Mouse (Mus musculus) layer of hippocampus, postnatal 14 days (tissue): Measurements from ENCODE around the gene 9530068E07Rik. TPM values are rescaled to one million over a fixed set of nuclear protein-coding genes. Genes with fewer than 3 reads are reported as not detected.

Experiments used
- DNase-seq, 2 experiments: peaks; one replicate each; pipeline ENCODE4 v3.0.0; 2021 to 2022; ENCODE audit warnings: low spot score in 2 of 2, mixed read lengths in 1 of 2
- total RNA-seq, 2 experiments: library from RNA; stranded (reverse); gene quantifications; 2 replicates each; pipeline ENCODE4 v1.2.3; 2021

Gene 9530068E07Rik
- total RNA-seq, 2 experiments from 2014 or later = 82.2 to 82.4 TPM

- no peak for DNase-seq
Measured at GRCm38 (mm10) chr11:52420296-52421052, 24.2 kb downstream of the 9530068E07Rik start.

GRCm38 (mm10) chr11:52421053-52421778, 25.0 kb downstream of the 9530068E07Rik start:
- DNase-seq = peak; percentile 62 to 81

- no peak for DNase-seq
Measured at GRCm38 (mm10) chr11:52429440-52429839, 33.2 kb downstream of the 9530068E07Rik start.

GRCm38 (mm10) chr11:52431594-52431993, 35.4 kb downstream of the 9530068E07Rik start:
- DNase-seq = peak; percentile 21 to 54

GRCm38 (mm10) chr11:52432148-52432547, 35.9 kb downstream of the 9530068E07Rik start:
- DNase-seq = no peak

- no peak for DNase-seq
Measured at GRCm38 (mm10) chr11:52433076-52433796, 37.0 kb downstream of the 9530068E07Rik start.

GRCm38 (mm10) chr11:52433797-52434195, 37.6 kb downstream of the 9530068E07Rik start:
- no peak for DNase-seq

GRCm38 (mm10) chr11:52435466-52435865, 39.2 kb downstream of the 9530068E07Rik start:
- no peak for DNase-seq

GRCm38 (mm10) chr11:52437123-52437522, 40.9 kb downstream of the 9530068E07Rik start:
- peak in 1 of 2 experiments; percentile 15 for DNase-seq

GRCm38 (mm10) chr11:52441096-52441495, 44.9 kb downstream of the 9530068E07Rik start:
- DNase-seq = no peak

- DNase-seq = peak in 1 of 2 experiments; percentile 45
Measured at GRCm38 (mm10) chr11:52447242-52447641, 51.0 kb downstream of the 9530068E07Rik start.

- no peak for DNase-seq
Measured at GRCm38 (mm10) chr11:52449004-52449403, 52.8 kb downstream of the 9530068E07Rik start.

GRCm38 (mm10) chr11:52458281-52458680, 62.1 kb downstream of the 9530068E07Rik start:
- DNase-seq = no peak

Other genes with a start within 250 kb of the 9530068E07Rik start
- gene Olfr1371, start 182.4 kb upstream of the 9530068E07Rik start, total RNA-seq = not detected
- 100 to 1,000 TPM; 467 to 471 TPM for gene Skp1a, start 164.4 kb upstream of the 9530068E07Rik start, total RNA-seq
- 1 to 10 TPM; 6.0 to 6.3 TPM for gene Tcf7, start 113.4 kb upstream of the 9530068E07Rik start, total RNA-seq
- gene Vdac1, start 35.6 kb upstream of the 9530068E07Rik start, total RNA-seq = 100 to 1,000 TPM; 564 to 569 TPM